ENCODE assay signal across 10 mouse cellular contexts in the genomic region with DNA sequence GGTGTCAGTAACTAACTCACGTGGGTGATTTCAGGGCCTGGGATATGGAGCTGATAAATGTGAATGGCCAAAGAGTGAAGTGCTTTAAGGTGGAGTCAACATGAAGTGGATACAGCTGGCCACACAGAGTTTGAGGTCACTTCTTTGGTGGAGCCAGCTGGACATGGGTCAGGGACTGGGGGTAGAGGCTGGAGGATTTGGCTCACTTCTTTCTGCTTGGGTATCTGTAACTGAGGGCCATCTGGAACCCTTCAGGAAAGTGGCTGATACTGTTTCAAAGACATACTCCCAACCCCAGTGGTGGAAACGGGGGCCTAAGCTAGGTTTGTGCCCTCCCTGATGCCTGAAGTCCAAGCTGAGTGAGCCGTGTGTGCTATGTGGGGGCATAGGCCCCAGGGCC.
A peak's percentile ranks its signal among the peaks of the same experiment; 100 is the strongest.
DNase-seq lines count a peak whose midpoint lies in the region; ATAC-seq lines count a peak whose summit lies in the region.
"Had no signal": no experiment of that assay in that cellular context is flagged by ENCODE, and none has a peak within 500 bp of the region (broad histone marks: within the 10 kb centered on the region; RNA-seq: fewer than 3 reads in every experiment).

No protein-coding gene starts in this region.

- H3K4me3 ChIP-seq in stomach, embryonic 14.5 days (ENCODE audit: low read depth, low read length) = no peak overlapping the region
- H3K4me3 ChIP-seq: limb, embryonic 12.5 days had no signal

- H3K4me2 ChIP-seq in stomach, embryonic 14.5 days (replicated peaks; ENCODE audit: low read depth, low read length) = no peak overlapping the region
- H3K4me2 ChIP-seq: limb, embryonic 12.5 days had no signal

- H3K4me1 ChIP-seq in stomach, embryonic 14.5 days (ENCODE audit: control insufficient read depth, insufficient read depth, low read length) = peaks cover 14% of the 10 kb centered on the region

- no peaks in the 10 kb centered on the region for H3K9me3 ChIP-seq in stomach, embryonic 14.5 days (ENCODE audit: control insufficient read depth, low read depth, low read length)
- H3K9me3 ChIP-seq: limb, embryonic 12.5 days had no signal

- intact Hi-C loops in gastrocnemius, postnatal 14 days (cut with DNase I; ENCODE audit: low total_unique reads) = no loop called here

- peak; percentile 29; the same call in 1 of the 2 replicates for ATAC-seq in stomach, embryonic 14.5 days (ENCODE audit: insufficient number of reproducible peaks, insufficient read depth, low FRiP score, low read depth)
- ATAC-seq in activated CD4-positive, CD25-positive, alpha-beta regulatory T cell, adult 4 months = no peak

- no peaks in the 10 kb centered on the region for H3K27me3 ChIP-seq in stomach, embryonic 14.5 days (ENCODE audit: control insufficient read depth, insufficient read depth, low read length)
- H3K27me3 ChIP-seq: limb, embryonic 12.5 days had no signal

- DNase-seq in lung, adult 18-20 months = peak; percentile 20 to 34
- no peak for DNase-seq in lung, postnatal 14 days
- peak; percentile 63 for DNase-seq in gastrocnemius, postnatal 14 days
- DNase-seq in heart, postnatal 4 days = peak; percentile 60
- DNase-seq in urinary bladder, adult 2 months (ENCODE audit: low spot score) = no peak
- DNase-seq in layer of hippocampus, adult 9-11 months = no peak

- 0 out of 2 replicates have a peak overlapping the region, but pooled peaks have one; percentile 39 for H3K27ac ChIP-seq in stomach, embryonic 14.5 days (ENCODE audit: low read length)
- H3K27ac ChIP-seq: limb, embryonic 12.5 days; macrophage had no signal

- no peaks in the 10 kb centered on the region for H3K36me3 ChIP-seq in stomach, embryonic 14.5 days (ENCODE audit: control insufficient read depth, insufficient read depth, low read length)
- H3K36me3 ChIP-seq: limb, embryonic 12.5 days had no signal

- H3K9ac ChIP-seq in stomach, embryonic 14.5 days (replicated peaks; ENCODE audit: low read depth, low read length) = no peak overlapping the region
- H3K9ac ChIP-seq: limb, embryonic 12.5 days had no signal

- 48% methylated on average over 3 of the region's 3 CpGs for WGBS in stomach, embryonic 14.5 days

Comparison
In these comparisons a context has a peak if more than half of its experiments do, and no peak if none do; other contexts are left out.
1. DNase-seq: peak in lung, adult 18-20 months (2 of 2), gastrocnemius, postnatal 14 days (single experiment) and heart, postnatal 4 days (single experiment); none in lung, postnatal 14 days (single experiment), urinary bladder, adult 2 months (single experiment) and layer of hippocampus, adult 9-11 months (single experiment).